Mouse (Mus musculus) thymus, adult 2 months (tissue): ENCODE results near the gene Mtfr1l. TPM values are rescaled to one million over a fixed set of nuclear protein-coding genes. Genes with fewer than 3 reads are reported as not detected.

ENCODE experiments used
- DNase-seq: peaks from one replicate; pipeline ENCODE4 v3.0.0; 2021
- H3K27ac ChIP-seq: fragments of 200-500 bp; 2 replicates; pipeline ENCODE4 v1.5.1; 2012; ENCODE audit warnings: low read length, control low read depth; ENCODE audit not compliant: control insufficient read depth, insufficient read depth
- H3K27me3 ChIP-seq: fragments of 200-500 bp; 2 replicates; pipeline ENCODE4 v1.6.1; 2012; ENCODE audit warnings: mild to moderate bottlenecking, low read length, moderate library complexity, mixed read lengths; ENCODE audit not compliant: control insufficient read depth, insufficient read depth
- H3K36me3 ChIP-seq: fragments of 200-500 bp; 2 replicates; pipeline ENCODE4 v1.6.1; 2012; ENCODE audit warnings: mild to moderate bottlenecking, low read length, moderate library complexity; ENCODE audit not compliant: control insufficient read depth, insufficient read depth
- H3K4me1 ChIP-seq: fragments of 200-500 bp; replicated peaks from 2 replicates; pipeline ENCODE4 v1.6.1; 2012; ENCODE audit warnings: low read length; ENCODE audit not compliant: control insufficient read depth, insufficient read depth
- H3K4me3 ChIP-seq: fragments of 200-500 bp; 2 replicates; pipeline ENCODE4 v1.5.1; 2012; ENCODE audit warnings: mild to moderate bottlenecking, low read length, control low read depth, moderate library complexity; ENCODE audit not compliant: control insufficient read depth, insufficient read depth
- CTCF ChIP-seq: fragments of 200-500 bp; IDR thresholded peaks from 2 replicates; pipeline ENCODE4 v1.5.1; 2012; ENCODE audit warnings: mild to moderate bottlenecking, control low read depth, low read length, moderate library complexity, borderline replicate concordance; ENCODE audit not compliant: control insufficient read depth, poor library complexity, insufficient read depth; ENCODE audit errors: extremely low read depth
- POLR2A ChIP-seq: fragments of 200-500 bp; IDR thresholded peaks from 2 replicates; pipeline ENCODE4 v1.6.1; 2012; ENCODE audit warnings: mild to moderate bottlenecking, low read length, control low read depth, moderate library complexity; ENCODE audit not compliant: control insufficient read depth, poor library complexity, insufficient read depth; ENCODE audit errors: extremely low read depth
- WGBS: fragments of 180-500 bp; shearing (Covaris S2); methylation state at CpG from one replicate; pipeline ENCODE4 v1.1.7; 2018; 5-methylcytosine and 5-hydroxymethylcytosine counted together
- polyA plus RNA-seq: library from polyadenylated mRNA; depleted of rRNA; stranded (reverse); fragments of >200 nt; gene quantifications from 2 replicates; pipeline ENCODE4 v1.2.3, GENCODE M21; 2012

Gene Mtfr1l
- polyA plus RNA-seq, 1 experiment, result 77.3 TPM

DNA sequence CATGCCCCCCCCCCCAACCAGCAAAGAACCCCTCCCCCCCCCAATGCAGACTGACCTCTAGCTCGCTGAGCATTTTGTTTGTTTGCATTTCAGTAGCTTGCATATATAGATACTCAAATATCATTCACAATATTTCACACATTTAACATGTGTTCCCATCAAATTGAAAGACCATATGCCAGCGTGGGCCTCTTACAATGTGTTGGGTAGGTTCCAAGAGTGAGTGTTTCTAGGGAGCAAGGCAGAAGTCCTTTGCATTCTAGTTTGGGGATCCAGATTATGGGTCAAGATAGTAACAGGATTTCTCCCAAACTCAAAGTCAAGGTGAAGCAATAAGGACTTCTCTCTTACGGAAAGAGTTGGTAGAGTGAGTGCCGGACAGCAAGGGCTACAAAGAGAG is 16.6 kb downstream of the Mtfr1l start:
- no peak for TF ChIP-seq CTCF
- no peak for TF ChIP-seq POLR2A
- Histone ChIP-seq H3K4me1 (no peaks in the 10 kb centered on the region), H3K27ac (no peak overlapping the region), H3K36me3 (0 out of 2 replicates have a peak, but pooled peaks cover 7% of the 10 kb centered on the region), H3K27me3 (no peaks in the 10 kb centered on the region), H3K4me3 (no peak overlapping the region)
- DNase-seq, result no peak
- WGBS, result 98% methylated on average over 4 of the region's 4 CpGs

DNA sequence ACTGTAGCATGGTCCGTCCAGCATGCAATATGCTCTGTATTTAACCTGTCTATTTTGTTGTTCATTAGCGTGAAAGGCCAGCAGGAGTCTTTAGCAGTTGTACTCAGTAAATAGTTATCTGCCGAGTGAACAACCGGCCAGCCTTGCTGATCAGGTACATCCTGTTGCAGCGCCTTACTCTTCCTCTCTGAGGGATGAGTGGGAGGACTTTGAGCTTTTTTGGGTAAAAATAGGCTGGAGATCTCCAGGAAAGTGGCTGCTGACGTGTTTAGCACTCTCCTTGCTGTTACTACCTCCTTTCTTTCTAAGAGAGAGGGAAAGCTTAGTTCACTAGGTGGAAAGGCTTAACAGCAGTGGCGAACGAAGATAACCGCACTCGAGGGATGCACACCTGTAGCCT is 17.5 kb downstream of the Mtfr1l start:
- WGBS, result 93% methylated on average over 10 of the region's 10 CpGs
- H3K27ac ChIP-seq, result no peak overlapping the region

DNA sequence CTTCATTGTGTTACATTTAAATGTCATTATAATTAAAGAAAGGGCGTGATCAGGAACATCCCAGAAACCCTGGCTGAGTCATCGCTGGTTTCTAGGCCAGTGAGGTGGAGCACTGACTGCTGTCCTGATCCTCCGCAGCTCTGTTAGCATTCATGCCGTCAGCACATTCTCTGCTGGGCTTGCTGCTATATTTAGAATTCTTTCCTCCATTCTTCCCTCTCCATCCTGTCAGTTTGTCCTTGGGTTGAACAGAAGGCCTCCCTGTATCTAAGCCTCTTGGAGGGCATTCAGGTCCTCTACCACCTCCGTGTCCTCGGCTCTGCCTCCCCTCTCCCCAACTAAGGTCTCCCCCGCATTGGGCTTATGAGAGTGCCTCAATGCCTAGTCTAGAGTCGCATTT is 18.2 kb downstream of the Mtfr1l start:
- Histone ChIP-seq H3K27me3 (no peaks in the 10 kb centered on the region), H3K4me3 (no peak overlapping the region), H3K27ac (no peak overlapping the region), H3K36me3 (no peaks in the 10 kb centered on the region), H3K4me1 (peaks cover 5% of the 10 kb centered on the region)
- DNase-seq, result no peak
- TF ChIP-seq CTCF (no peak), POLR2A (no peak)
- 91% methylated on average over 8 of the region's 8 CpGs for WGBS

More for the DNA sequence above, 17.5 kb downstream of the Mtfr1l start:
- Histone ChIP-seq H3K4me1 (peaks cover 2% of the 10 kb centered on the region), H3K4me3 (no peak overlapping the region), H3K27me3 (no peaks in the 10 kb centered on the region), H3K36me3 (no peaks in the 10 kb centered on the region)
- no peak for DNase-seq
- TF ChIP-seq POLR2A (no peak), CTCF (no peak)

DNA sequence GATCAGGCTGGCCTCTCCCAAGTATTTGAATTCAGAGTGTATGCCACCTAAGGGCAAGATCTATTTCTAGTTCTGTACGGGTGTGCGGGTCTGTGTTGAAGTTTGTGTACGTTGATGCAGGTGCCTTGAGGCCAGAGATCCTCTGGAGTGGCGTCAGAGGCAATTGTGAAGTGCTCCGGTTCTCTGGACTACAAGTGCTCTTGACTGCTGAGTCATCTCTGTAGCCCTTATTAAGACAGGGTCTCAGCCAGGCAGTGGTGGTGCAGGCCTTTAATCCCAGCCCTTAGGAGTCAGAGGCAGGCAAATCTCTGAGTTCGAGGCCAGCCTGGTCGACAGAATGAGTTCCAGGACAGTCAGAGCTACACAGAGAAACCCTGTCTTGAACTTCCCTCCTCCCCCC is 19.6 kb downstream of the Mtfr1l start:
- Histone ChIP-seq H3K36me3 (no peaks in the 10 kb centered on the region), H3K27ac (no peak overlapping the region), H3K4me3 (no peak overlapping the region), H3K27me3 (no peaks in the 10 kb centered on the region), H3K4me1 (peaks cover 10% of the 10 kb centered on the region)
- DNase-seq, result no peak
- TF ChIP-seq CTCF, result no peak
- TF ChIP-seq POLR2A, result no peak
- WGBS, result 86% methylated on average over 7 of the region's 7 CpGs

DNA sequence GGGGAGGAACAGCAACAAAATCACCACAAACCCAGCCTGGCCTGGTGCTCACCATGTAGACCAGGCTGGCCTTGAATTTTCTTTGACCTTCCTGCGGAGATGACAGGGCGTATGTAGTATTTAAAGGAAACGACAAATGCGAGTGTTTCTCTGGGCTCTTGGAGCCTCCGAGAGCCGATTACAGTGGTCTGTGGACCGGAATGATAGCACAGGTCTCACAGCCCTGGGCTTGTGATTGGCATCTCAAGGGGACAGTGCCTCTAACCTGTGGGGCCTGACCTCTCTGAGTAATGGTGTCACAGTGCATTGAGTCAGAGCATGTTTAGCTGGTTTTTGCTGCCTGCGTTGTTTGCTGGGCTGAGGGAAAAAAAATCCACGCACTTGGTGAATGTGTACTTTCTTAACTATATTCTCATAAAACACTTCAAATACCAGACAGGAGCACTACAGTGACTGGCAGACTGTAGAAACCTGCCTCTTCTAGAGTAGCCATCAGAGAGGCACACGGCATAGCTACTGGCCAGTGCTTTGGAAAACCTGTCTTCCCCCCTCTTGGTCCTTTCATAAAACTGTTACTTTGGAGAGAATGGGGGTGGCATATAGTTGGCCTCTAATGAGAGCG is 20.8 kb downstream of the Mtfr1l start:
- TF ChIP-seq CTCF, result no peak
- TF ChIP-seq POLR2A, result no peak
- H3K27me3 ChIP-seq, result no peaks in the 10 kb centered on the region
- no peak for DNase-seq
- peaks cover 10% of the 10 kb centered on the region for H3K4me1 ChIP-seq
- H3K36me3 ChIP-seq, result no peaks in the 10 kb centered on the region
- no peak overlapping the region for H3K4me3 ChIP-seq
- 96% methylated on average over 11 of the region's 11 CpGs for WGBS
- H3K27ac ChIP-seq, result no peak overlapping the region

DNA sequence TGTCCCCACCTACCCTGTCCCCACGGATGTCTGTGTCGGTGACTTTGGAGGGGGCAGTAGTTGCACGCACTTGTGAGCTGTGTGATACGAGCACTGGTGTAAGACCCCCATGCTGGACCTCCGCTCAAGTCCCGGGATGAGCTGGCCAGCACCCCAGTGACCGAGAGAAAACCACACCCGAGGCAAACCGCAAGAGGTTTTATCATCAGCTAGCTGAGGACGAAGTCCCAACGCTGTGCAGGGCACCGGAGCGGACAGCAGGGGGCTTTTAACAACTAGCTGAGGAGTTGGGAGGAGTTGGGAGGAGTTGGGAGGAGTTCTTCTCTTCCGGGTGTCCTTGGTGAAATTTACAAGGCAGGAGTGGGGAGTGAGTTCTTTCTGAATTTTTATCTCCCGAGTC is 22.4 kb downstream of the Mtfr1l start:
- Histone ChIP-seq H3K27ac (no peak overlapping the region), H3K36me3 (no peaks in the 10 kb centered on the region), H3K27me3 (no peaks in the 10 kb centered on the region), H3K4me1 (peaks cover 10% of the 10 kb centered on the region), H3K4me3 (peak overlapping the region; percentile 12; the same call in 1 of the 2 replicates)
- peak; percentile 46 for DNase-seq
- no peak for TF ChIP-seq POLR2A
- 0 out of 2 replicates have a peak, but pooled peaks have one; percentile 54 for TF ChIP-seq CTCF
- 11% methylated on average over 15 of the region's 15 CpGs for WGBS
